8 mouse cellular contexts compared by ENCODE assay signal in the genomic region with DNA sequence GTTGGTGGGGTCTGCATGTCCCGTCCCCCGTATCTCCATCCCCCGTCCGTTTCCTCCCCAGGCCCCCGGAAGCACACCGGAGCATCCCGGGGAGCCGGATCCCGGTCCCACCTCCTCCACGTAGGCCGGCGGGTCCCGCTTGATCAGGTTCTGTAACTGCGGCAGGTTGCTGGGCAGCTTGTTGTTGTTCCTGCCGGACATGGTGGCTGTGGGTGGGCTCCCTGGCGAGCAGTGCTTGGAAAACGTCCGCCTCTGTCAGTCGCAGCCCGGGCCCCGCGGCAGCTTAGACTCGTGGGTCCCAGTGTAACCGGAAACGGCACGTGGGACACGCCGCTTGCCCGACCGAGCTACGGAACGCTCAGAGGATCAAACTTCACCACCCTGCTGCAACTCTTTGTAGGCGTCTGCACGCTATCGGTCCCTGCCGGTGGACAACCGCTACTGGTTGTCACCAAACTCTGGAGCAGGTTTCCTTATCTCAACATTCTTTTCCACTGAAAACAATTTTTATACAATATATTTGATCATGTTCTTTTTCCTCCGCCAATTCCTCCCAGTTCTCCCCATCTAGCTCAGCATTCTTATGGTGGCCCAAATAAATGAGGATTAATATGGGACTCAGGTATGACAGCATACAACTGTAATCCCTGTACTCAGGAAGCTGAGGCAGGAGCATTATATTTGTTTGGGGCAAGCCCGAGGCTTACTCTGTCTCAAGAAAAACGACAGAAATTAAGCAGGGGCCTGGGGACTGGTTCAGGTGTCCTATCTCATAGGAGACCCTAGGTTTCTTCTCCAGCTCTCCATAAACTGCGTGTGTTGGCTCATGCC. TPM values are rescaled to one million over a fixed set of nuclear protein-coding genes. Genes with fewer than 3 reads are reported as not detected.
DNase-seq lines count a peak whose midpoint lies in the region; ATAC-seq and TF ChIP-seq lines count a peak whose summit lies in the region.

A gene (minus strand): TSS at position 799 of the 831 bp plus-strand sequence.

- 3% methylated on average over 41 of the region's 41 CpGs for WGBS in hindbrain, embryonic 14.5 days

- peaks cover 16% of the 10 kb centered on the region for H3K36me3 ChIP-seq in hindbrain, embryonic 14.5 days (replicated peaks; ENCODE audit: control insufficient read depth, insufficient read depth)

- peak; percentile 70 for TF ChIP-seq CTCF in Patski (IDR thresholded peaks at IDR 0.05)

- peak within 1 kb of the TSS; percentile 52; the same call in 1 of the 2 replicates for H3K27ac ChIP-seq in hindbrain, embryonic 14.5 days

- CTCF ChIA-PET in Patski (lab: Charles Lee), result interaction anchor here (0.7 to 2.5 kb wide), 16 partner anchors 13 to 99 kb away, joined by 3 to 19 read pairs (median 6); a partner anchor contains a TSS

- no peaks in the 10 kb centered on the region for H3K27me3 ChIP-seq in Patski
- 0 out of 2 replicates have a peak, but pooled peaks cover 4% of the 10 kb centered on the region for H3K27me3 ChIP-seq in hindbrain, embryonic 14.5 days (ENCODE audit: control insufficient read depth, insufficient read depth, low read length)

- peak within 1 kb of the TSS; percentile 88 for H3K4me2 ChIP-seq in hindbrain, embryonic 14.5 days (replicated peaks)

- peaks cover 13% of the 10 kb centered on the region for H3K4me1 ChIP-seq in hindbrain, embryonic 14.5 days (replicated peaks; ENCODE audit: control insufficient read depth, insufficient read depth, low read length)

- peak within 1 kb of the TSS; percentile 72 for H3K9ac ChIP-seq in hindbrain, embryonic 14.5 days

- ATAC-seq in Patski, result peak; percentile 64
- peak; percentile 97 for ATAC-seq in hindbrain, embryonic 14.5 days (ENCODE audit: low FRiP score)

- in situ Hi-C loops in Patski (cut with MboI; ENCODE audit: low pct_unique_long_range_greater_than_20kb), result no loop called here

- peak; percentile 85 for DNase-seq in Patski (ENCODE audit: low read depth, low spot score)
- DNase-seq in cerebellum, postnatal 14 days, result peak; percentile 93 to 94
- DNase-seq in frontal cortex, postnatal 25 days (ENCODE audit: low spot score in 2 of 2), result peak; percentile 93 to 97
- DNase-seq in hindbrain, embryonic 14.5 days (ENCODE audit: low spot score), result peak; percentile 94
- peak; percentile 93 to 94 for DNase-seq in layer of hippocampus, postnatal 36 days
- peak; percentile 95 for DNase-seq in lung, postnatal 36 days
- peak; percentile 97 for DNase-seq in retina, postnatal 1 day
- peak; percentile 85 to 87 for DNase-seq in urinary bladder, adult 18-20 months (ENCODE audit: low spot score in 2 of 2)

- POLR2A ChIA-PET in Patski (lab: Charles Lee), result interaction anchor here (0.9 to 1.2 kb wide), 4 partner anchors 13 to 102 kb away, joined by 3 to 8 read pairs (median 4); no protein-coding TSS in a partner anchor

- H3K9me3 ChIP-seq in hindbrain, embryonic 14.5 days (ENCODE audit: control insufficient read depth, low read length), result no peaks in the 10 kb centered on the region

- peak within 1 kb of the TSS; percentile 88 for H3K4me3 ChIP-seq in hindbrain, embryonic 14.5 days (replicated peaks; ENCODE audit: low read length)

RNA-seq across cellular contexts. Expression of the gene that starts here (rescaled TPM):
- 27.6 TPM for polyA plus RNA-seq in Patski (2021)
- 28.5 and 29.3 TPM in 2 replicates for polyA plus RNA-seq in hindbrain, embryonic 14.5 days (2014; fragmentation: Nextera tagmentation; extraction: Ambion mirVana)
- 10 to 100 TPM; 21.9 to 22.2 TPM for total RNA-seq in layer of hippocampus, postnatal 36 days (2021)

Comparison
In these comparisons a context has a peak if more than half of its experiments do, and no peak if none do; other contexts are left out.
1. Peak in every context shown above with its lines: DNase-seq, ATAC-seq, H3K4me3 ChIP-seq and H3K27ac ChIP-seq.